8 mouse cellular contexts compared by ENCODE assay signal in genomic region chr5:99479263-99480077, GRCm38 (mm10).
A peak's percentile ranks its signal among the peaks of the same experiment; 100 is the strongest.
DNase-seq lines count a peak whose midpoint lies in the region; ATAC-seq lines count a peak whose summit lies in the region.

No protein-coding gene starts in this region.

- intact Hi-C loops in left cerebral cortex, postnatal 10 days (cut with DNase I) = no loop called here

- no peaks in the 10 kb centered on the region for H3K36me3 ChIP-seq in forebrain, embryonic 12.5 days (replicated peaks)
- no peaks in the 10 kb centered on the region for H3K36me3 ChIP-seq in hindbrain, embryonic 10.5 days

- 0 out of 2 replicates have a peak overlapping the region, but pooled peaks have one; percentile 7 for H3K4me3 ChIP-seq in forebrain, embryonic 12.5 days (replicated peaks)
- H3K4me3 ChIP-seq in hindbrain, embryonic 10.5 days = peak overlapping the region; percentile 44

- H3K4me1 ChIP-seq in forebrain, embryonic 12.5 days = peaks cover 37% of the 10 kb centered on the region
- H3K4me1 ChIP-seq in hindbrain, embryonic 10.5 days (replicated peaks) = peaks cover 37% of the 10 kb centered on the region

- peak; percentile 29 to 30 for DNase-seq in adrenal gland, adult 18-20 months (ENCODE audit: low spot score in 2 of 2)
- peak; percentile 78 for DNase-seq in cerebellum, adult 11-12 months
- DNase-seq in hindbrain, embryonic 10.5 days (ENCODE audit: low spot score) = peak; percentile 70
- peak; percentile 61 to 62 for DNase-seq in left cerebral cortex, postnatal 10 days (ENCODE audit: extremely low spot score in 1 of 2, low spot score in 2 of 2)
- peak; percentile 59 for DNase-seq in lung, postnatal 36 days
- DNase-seq in right cerebral cortex, adult 18-20 months = peak; percentile 28
- DNase-seq in thymus, postnatal 0 days (ENCODE audit: low spot score) = no peak

- peak overlapping the region; percentile 83 for H3K27ac ChIP-seq in forebrain, embryonic 12.5 days
- peak overlapping the region; percentile 83 for H3K27ac ChIP-seq in hindbrain, embryonic 10.5 days

- H3K9me3 ChIP-seq in forebrain, embryonic 12.5 days = no peaks in the 10 kb centered on the region
- no peaks in the 10 kb centered on the region for H3K9me3 ChIP-seq in hindbrain, embryonic 10.5 days

- peak overlapping the region; percentile 41 for H3K4me2 ChIP-seq in forebrain, embryonic 12.5 days

- ATAC-seq in forebrain, embryonic 12.5 days (ENCODE audit: low FRiP score) = peak; percentile 94

- H3K9ac ChIP-seq in forebrain, embryonic 12.5 days = peak overlapping the region; percentile 30; the same call in 1 of the 2 replicates

- under 1% methylated on average over 20 of the region's 20 CpGs for WGBS in forebrain, embryonic 12.5 days
- WGBS in hindbrain, embryonic 10.5 days = 2% methylated on average over 20 of the region's 20 CpGs

- H3K27me3 ChIP-seq in forebrain, embryonic 12.5 days = peaks cover 64% of the 10 kb centered on the region
- H3K27me3 ChIP-seq in hindbrain, embryonic 10.5 days (ENCODE audit: insufficient read depth, poor library complexity, severe bottlenecking) = peaks cover 62% of the 10 kb centered on the region
